Mouse (Mus musculus) adrenal gland, adult 10 weeks (tissue): ENCODE data around the gene Vmn1r219. TPM values are rescaled to one million over a fixed set of nuclear protein-coding genes. Genes with fewer than 3 reads are reported as not detected.

Experiments used
- polyA plus RNA-seq: library from polyadenylated mRNA; stranded (reverse); fragments of 350-450 nt; fragmentation: Illumina TruSeq; extraction: RNeasy Lipid Tissue Mini Kit (QIAGEN cat#74804); gene quantifications from one replicate; pipeline ENCODE4 v1.2.3, GENCODE M21; 2014; ENCODE audit warnings: low read depth, low replicate concordance

The Vmn1r219 gene
- not detected for polyA plus RNA-seq

GRCm38 (mm10) chr13:23159012-23159411, at the start of gene Vmn1r219:
Gene Vmn1r219, plus strand, starts transcription at chr13:23159312.

GRCm38 (mm10) chr13:23118126-23118525, 41.0 kb upstream of the Vmn1r219 start, which contains the start of gene Vmn1r217:
Gene Vmn1r217, minus strand, starts transcription at chr13:23118226.

DNA sequence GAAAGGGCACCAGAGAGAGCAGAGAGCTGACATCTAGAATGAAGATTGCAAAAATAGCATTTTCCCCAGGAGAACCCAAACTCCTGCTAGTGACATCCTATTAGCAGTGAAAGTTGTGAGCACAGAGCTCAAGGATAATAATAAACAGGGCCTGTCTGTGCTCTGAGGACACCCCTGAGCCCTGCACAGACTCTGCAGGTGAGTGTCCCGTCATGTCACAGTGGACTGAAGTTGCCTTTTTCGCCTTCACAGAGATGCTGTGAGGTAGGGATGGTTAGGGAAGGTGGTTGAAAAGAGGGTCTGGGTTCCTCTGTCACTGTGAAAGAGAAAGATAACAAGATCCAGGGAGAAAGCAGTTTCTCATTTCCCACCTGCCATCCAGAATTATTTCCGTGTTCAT, 26.0 kb upstream of the Vmn1r219 start, which contains the start of gene Vmn1r218:
Gene Vmn1r218 (plus strand): TSS at position 57 of the 400 bp plus-strand sequence.

DNA sequence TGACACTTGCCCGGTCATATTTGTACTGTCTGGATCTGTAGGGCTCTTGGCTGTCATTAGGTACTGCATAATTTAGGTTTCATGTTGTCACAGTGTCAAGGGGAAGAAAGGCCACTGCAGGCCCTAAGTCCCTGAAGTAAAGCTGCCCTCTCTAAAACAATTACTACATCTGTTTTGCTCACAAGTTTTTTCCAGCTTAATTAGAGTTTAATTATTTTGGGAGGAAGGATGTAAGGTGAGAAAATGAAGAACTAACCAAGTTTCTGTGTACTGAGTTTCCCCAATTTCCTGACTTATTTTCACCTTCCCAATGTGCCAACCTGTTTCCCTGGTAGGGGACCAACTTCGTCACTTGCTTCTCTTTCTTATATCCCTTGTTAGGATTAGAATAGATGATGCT, 28.8 kb downstream of the Vmn1r219 start, which contains the start of gene Vmn1r220:
Gene Vmn1r220 (minus strand): TSS at position 101 of the 400 bp plus-strand sequence.

DNA sequence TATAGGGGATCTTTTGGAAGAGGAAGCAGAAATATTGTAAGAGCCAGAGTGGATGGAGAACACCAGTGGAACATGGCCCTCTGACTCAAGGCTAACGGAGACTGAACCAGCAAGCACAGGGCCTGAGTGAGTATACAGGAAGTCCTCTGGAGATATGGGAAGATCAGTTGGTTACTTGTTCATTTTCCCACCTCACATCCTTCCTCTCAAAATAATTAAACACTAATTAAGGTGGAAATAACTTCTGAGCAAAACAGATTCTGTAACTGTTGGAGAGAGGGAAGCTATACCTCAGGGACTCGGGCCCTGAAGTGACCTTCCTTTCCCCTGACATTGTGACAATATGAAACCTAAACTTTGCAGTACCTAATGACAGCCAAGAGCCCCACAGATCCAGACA, 54.7 kb downstream of the Vmn1r219 start, which contains the start of gene Vmn1r221:
Gene Vmn1r221 (plus strand): TSS at position 301 of the 400 bp plus-strand sequence.

Other genes with a start within 250 kb of the Vmn1r219 start
- not detected for gene Vmn1r213, start 151.7 kb upstream of the Vmn1r219 start, polyA plus RNA-seq
- not detected for gene Vmn1r214, start 128.9 kb upstream of the Vmn1r219 start, polyA plus RNA-seq
- not detected for gene Vmn1r215, start 91.3 kb upstream of the Vmn1r219 start, polyA plus RNA-seq
- gene Vmn1r217, start 41.1 kb upstream of the Vmn1r219 start, polyA plus RNA-seq, result not detected
- not detected for gene Vmn1r218, start 26.2 kb upstream of the Vmn1r219 start, polyA plus RNA-seq
- gene Vmn1r220, start 28.7 kb downstream of the Vmn1r219 start, polyA plus RNA-seq, result not detected
- gene Vmn1r221, start 54.8 kb downstream of the Vmn1r219 start, polyA plus RNA-seq, result not detected
- gene Vmn1r222, start 76.6 kb downstream of the Vmn1r219 start, polyA plus RNA-seq, result not detected
- gene Vmn1r223, start 87.8 kb downstream of the Vmn1r219 start, polyA plus RNA-seq, result not detected
- gene Zfp322a, start 209.9 kb downstream of the Vmn1r219 start, polyA plus RNA-seq, result 102 TPM